Mouse (Mus musculus): ENCODE results near the gene Fkbp10.

- no peak for TF ChIP-seq CTCF (IDR thresholded peaks at IDR 0.05; ENCODE audit: low read depth)
- peak; percentile 45; the same call in 1 of the 2 replicates for TF ChIP-seq EP300 (IDR thresholded peaks at IDR 0.05; ENCODE audit: low read depth)
These were observed 13.2 kb downstream of the Fkbp10 start for GRCm38 (mm10) chr11:100428612-100429199.

All from heart, postnatal 0 days (tissue).